Comparison of ENCODE assay signal across 10 mouse cellular contexts in the genomic region with DNA sequence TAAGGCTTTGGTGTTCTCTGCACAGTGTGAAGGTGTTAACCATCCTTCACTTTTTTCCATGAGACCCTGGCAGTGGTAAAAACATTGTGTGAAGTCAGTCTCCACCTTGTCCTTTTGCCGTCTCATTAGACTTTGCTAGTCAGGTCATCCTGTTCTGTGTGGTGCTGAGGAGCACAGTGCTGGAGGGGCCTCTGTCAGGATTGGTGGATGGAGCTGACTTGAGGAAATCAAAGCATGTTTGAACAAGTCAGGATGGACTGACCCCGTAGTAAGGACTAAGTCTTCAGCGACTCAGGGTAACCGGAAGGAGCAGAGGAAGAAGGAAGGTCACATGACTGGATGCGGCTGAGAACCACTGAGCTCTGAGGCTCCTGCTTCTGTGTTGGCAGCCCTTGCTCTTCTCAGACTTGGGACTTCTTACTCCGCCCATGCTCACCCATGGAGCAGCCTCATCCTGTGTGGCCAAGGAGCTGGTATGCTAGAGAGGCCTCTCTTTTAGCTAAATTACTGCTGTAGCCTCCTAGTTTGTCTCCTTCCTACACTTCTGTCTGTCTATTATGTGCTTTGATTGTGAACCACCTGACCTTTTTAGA. TPM values are rescaled to one million over a fixed set of nuclear protein-coding genes. Genes with fewer than 3 reads are reported as not detected.
DNase-seq lines count a peak whose midpoint lies in the region; ATAC-seq and TF ChIP-seq lines count a peak whose summit lies in the region.
"Had no signal": no experiment of that assay in that cellular context is flagged by ENCODE, and none has a peak within 500 bp of the region (broad histone marks: within the 10 kb centered on the region; RNA-seq: fewer than 3 reads in every experiment).

No protein-coding gene starts in this region.

- intact Hi-C loops in heart, postnatal 25 days (cut with DNase I) = no loop called here
- intact Hi-C loops in gastrocnemius, postnatal 36 days (cut with DNase I) = no loop called here

- ATAC-seq in heart, embryonic 14.5 days (ENCODE audit: insufficient number of reproducible peaks, insufficient read depth, low FRiP score, low read depth) = no peak
- ATAC-seq in lung, embryonic 14.5 days (ENCODE audit: insufficient read depth) = no peak
- 0 out of 2 replicates have a peak, but pooled peaks have one; percentile 29 for ATAC-seq in megakaryocyte progenitor cell, adult 5-6 weeks (replicated peaks; ENCODE audit: poor library complexity)

- H3K9ac ChIP-seq in heart, embryonic 14.5 days (ENCODE audit: low read length) = no peak overlapping the region
- H3K9ac ChIP-seq in lung, embryonic 14.5 days = no peak overlapping the region

- no peaks in the 10 kb centered on the region for H3K27me3 ChIP-seq in heart, embryonic 14.5 days (ENCODE audit: control insufficient read depth, insufficient read depth, low read length)
- no peaks in the 10 kb centered on the region for H3K27me3 ChIP-seq in lung, embryonic 14.5 days (ENCODE audit: insufficient read depth, low read length)

- TF ChIP-seq CTCF in lung, embryonic 14.5 days (IDR thresholded peaks at IDR 0.05; ENCODE audit: low read depth) = no peak

- peak overlapping the region; percentile 52 to 73 for H3K27ac ChIP-seq in heart, embryonic 14.5 days (replicated peaks in 1 of 2; ENCODE audit: control insufficient read depth in 1 of 2, insufficient read depth in 1 of 2, low read depth in 2 of 2, low read length in 2 of 2)
- peak overlapping the region; percentile 59; the same call in 1 of the 2 replicates for H3K27ac ChIP-seq in lung, embryonic 14.5 days (ENCODE audit: low read depth)
- peak overlapping the region; percentile 85 for H3K27ac ChIP-seq in brown adipose tissue, adult 24 weeks (replicated peaks; ENCODE audit: low read depth, low read length)

- whole genome bisulfite sequencing in heart, embryonic 14.5 days = 79% methylated on average over 6 of the region's 6 CpGs
- WGBS in lung, embryonic 14.5 days = 57% methylated on average over 6 of the region's 6 CpGs

- peaks cover 7 to 11% of the 10 kb centered on the region in 2 experiments for H3K4me1 ChIP-seq in heart, embryonic 14.5 days (ENCODE audit: control insufficient read depth in 2 of 2, insufficient read depth in 2 of 2, low read length in 2 of 2)
- peaks cover 16% of the 10 kb centered on the region for H3K4me1 ChIP-seq in lung, embryonic 14.5 days (ENCODE audit: insufficient read depth)
- peaks cover 31% of the 10 kb centered on the region for H3K4me1 ChIP-seq in brown adipose tissue, adult 24 weeks (ENCODE audit: control insufficient read depth, insufficient read depth, insufficient read length, low read length)
- H3K4me1 ChIP-seq: megakaryocyte, embryonic 14.5 days had no signal

- H3K4me3 ChIP-seq in heart, embryonic 14.5 days (ENCODE audit: control insufficient read depth in 1 of 2, insufficient read depth in 1 of 2, low read depth in 1 of 2, low read length in 2 of 2) = no peak overlapping the region
- no peak overlapping the region for H3K4me3 ChIP-seq in lung, embryonic 14.5 days (ENCODE audit: low read depth, low read length)
- H3K4me3 ChIP-seq in brown adipose tissue, adult 24 weeks (ENCODE audit: insufficient read depth, low read depth, low read length) = no peak overlapping the region
- H3K4me3 ChIP-seq: megakaryocyte, embryonic 14.5 days had no signal

- H3K36me3 ChIP-seq in heart, embryonic 14.5 days (ENCODE audit: control insufficient read depth, insufficient read depth, low read length) = no peaks in the 10 kb centered on the region
- no peaks in the 10 kb centered on the region for H3K36me3 ChIP-seq in lung, embryonic 14.5 days (ENCODE audit: insufficient read depth)

- H3K4me2 ChIP-seq in heart, embryonic 14.5 days (ENCODE audit: low read length) = no peak overlapping the region
- no peak overlapping the region for H3K4me2 ChIP-seq in lung, embryonic 14.5 days

- H3K9me3 ChIP-seq in heart, embryonic 14.5 days (ENCODE audit: control insufficient read depth, low read length) = no peaks in the 10 kb centered on the region
- no peaks in the 10 kb centered on the region for H3K9me3 ChIP-seq in lung, embryonic 14.5 days (ENCODE audit: low read depth, low read length)
- H3K9me3 ChIP-seq: megakaryocyte, embryonic 14.5 days had no signal

- no peak for DNase-seq in heart, postnatal 25 days (ENCODE audit: low spot score)
- no peak for DNase-seq in lung, embryonic 14.5 days
- DNase-seq in lung, adult 18-20 months = no peak
- no peak for DNase-seq in gastrocnemius, postnatal 36 days
- no peak for DNase-seq in cerebellum, adult 11-12 months
- DNase-seq: left cerebral cortex, postnatal 4 days had no signal

RNA-seq across cellular contexts. Expression of a gene that starts 14.0 kb away (rescaled TPM):
- 8.5 and 9.6 TPM in 2 replicates for polyA plus RNA-seq in heart, embryonic 14.5 days (2014; fragmentation: Nextera tagmentation; extraction: Ambion mirVana)
- total RNA-seq in heart, postnatal 25 days (2021) = 10 to 100 TPM; 11.7 to 12.9 TPM
- 24.2 and 28.9 TPM in 2 replicates for polyA plus RNA-seq in lung, embryonic 14.5 days (2014; fragmentation: Nextera tagmentation; extraction: Ambion mirVana)
- polyA plus RNA-seq in brown adipose tissue, adult 24 weeks (2012; ENCODE audit: insufficient read depth, insufficient read length, missing spikeins) = 2.6 and 3.3 TPM in 2 replicates
- 0.64 and 0.90 TPM in 2 replicates for total RNA-seq in megakaryocyte progenitor cell, adult 5-6 weeks (2015)
- total RNA-seq in megakaryocyte progenitor cell, adult 5-6 weeks (2017) = 0.57 and 1.5 TPM in 2 replicates
- 10 to 100 TPM; 10.4 to 11.6 TPM for total RNA-seq in gastrocnemius, postnatal 36 days (2021)

RNA-seq across cellular contexts. Expression of a gene that starts 14.1 kb away (rescaled TPM):
- polyA plus RNA-seq in heart, embryonic 14.5 days (2014; fragmentation: Nextera tagmentation; extraction: Ambion mirVana) = 32.1 and 37.5 TPM in 2 replicates
- total RNA-seq in heart, postnatal 25 days (2021) = 10 to 100 TPM; 11.0 to 11.7 TPM
- 45.5 and 46.7 TPM in 2 replicates for polyA plus RNA-seq in lung, embryonic 14.5 days (2014; fragmentation: Nextera tagmentation; extraction: Ambion mirVana)
- polyA plus RNA-seq in brown adipose tissue, adult 24 weeks (2012; ENCODE audit: insufficient read depth, insufficient read length, missing spikeins) = 6.1 and 9.6 TPM in 2 replicates
- total RNA-seq in megakaryocyte progenitor cell, adult 5-6 weeks (2015) = 34.5 and 38.7 TPM in 2 replicates
- total RNA-seq in megakaryocyte progenitor cell, adult 5-6 weeks (2017) = 30.4 and 34.7 TPM in 2 replicates
- 1 to 10 TPM; 6.8 to 9.4 TPM for total RNA-seq in gastrocnemius, postnatal 36 days (2021)

Comparison
In these comparisons a context has a peak if more than half of its experiments do, and no peak if none do; other contexts are left out.
1. RNA of a gene that starts 14.0 kb away (total RNA-seq): 11.7 to 12.9 TPM in heart, postnatal 25 days and 10.4 to 11.6 TPM in gastrocnemius, postnatal 36 days; 0.57 to 1.5 TPM in megakaryocyte progenitor cell, adult 5-6 weeks; every median in the first group is over 4 times any median in the second.
2. Peak in every context shown above with its lines, with median percentiles within 50 percentile points of each other: H3K27ac ChIP-seq.